Mouse (Mus musculus): ENCODE data around the gene Olfr498. TPM values are rescaled to one million over a fixed set of nuclear protein-coding genes. Genes with fewer than 3 reads are reported as not detected.

Gene Olfr498
- not detected in 2 replicates for polyA plus RNA-seq (2012; rRNA removed)

GRCm38 (mm10) chr7:108465026-108465425, at the start of gene Olfr498:
TSS of gene Olfr498 (plus strand) at chr7:108465326.

GRCm38 (mm10) chr7:108420121-108420520, 45.0 kb upstream of the Olfr498 start, which contains the start of gene Olfr497:
TSS of gene Olfr497 (plus strand) at chr7:108420421.

Other genes with a start within 250 kb of the Olfr498 start
- gene Olfr488, start 207.0 kb upstream of the Olfr498 start, polyA plus RNA-seq (2012; rRNA removed): not detected in 2 replicates
- gene Olfr490, start 176.4 kb upstream of the Olfr498 start, polyA plus RNA-seq (2012; rRNA removed): not detected in 2 replicates
- not detected in 2 replicates for gene Olfr491, start 151.9 kb upstream of the Olfr498 start, polyA plus RNA-seq (2012; rRNA removed)
- not detected in 2 replicates for gene Olfr492, start 141.7 kb upstream of the Olfr498 start, polyA plus RNA-seq (2012; rRNA removed)
- not detected in 2 replicates for gene Olfr493, start 118.3 kb upstream of the Olfr498 start, polyA plus RNA-seq (2012; rRNA removed)
- not detected in 2 replicates for gene Olfr494, start 100.0 kb upstream of the Olfr498 start, polyA plus RNA-seq (2012; rRNA removed)
- gene Olfr495, start 72.2 kb upstream of the Olfr498 start, polyA plus RNA-seq (2012; rRNA removed): not detected in 2 replicates
- gene Olfr497, start 44.9 kb upstream of the Olfr498 start, polyA plus RNA-seq (2012; rRNA removed): not detected in 2 replicates
- not detected in 2 replicates for gene Olfr502, start 59.7 kb downstream of the Olfr498 start, polyA plus RNA-seq (2012; rRNA removed)
- gene Olfr503, start 79.2 kb downstream of the Olfr498 start, polyA plus RNA-seq (2012; rRNA removed): not detected in 2 replicates
- not detected in 2 replicates for gene Olfr504, start 100.5 kb downstream of the Olfr498 start, polyA plus RNA-seq (2012; rRNA removed)
- gene Olfr506, start 145.5 kb downstream of the Olfr498 start, polyA plus RNA-seq (2012; rRNA removed): not detected in 2 replicates
- not detected in 2 replicates for gene Olfr507, start 156.5 kb downstream of the Olfr498 start, polyA plus RNA-seq (2012; rRNA removed)
- not detected in 2 replicates for gene Olfr508, start 164.7 kb downstream of the Olfr498 start, polyA plus RNA-seq (2012; rRNA removed)
- gene Olfr509, start 186.6 kb downstream of the Olfr498 start, polyA plus RNA-seq (2012; rRNA removed): not detected in 2 replicates
- gene Olfr510, start 201.1 kb downstream of the Olfr498 start, polyA plus RNA-seq (2012; rRNA removed): not detected in 2 replicates
- gene Olfr512, start 248.0 kb downstream of the Olfr498 start, polyA plus RNA-seq (2012; rRNA removed): not detected in 2 replicates